Mouse (Mus musculus): ENCODE measurements around the gene Cd209f. TPM values are rescaled to one million over a fixed set of nuclear protein-coding genes. Genes with fewer than 3 reads are reported as not detected.

Cd209f gene
- polyA plus RNA-seq, 1 experiment: 5.7 TPM

Other genes with a start within 250 kb of the Cd209f start
- gene Cd209d, start 227.3 kb downstream of the Cd209f start, polyA plus RNA-seq (2012; rRNA removed): 0.20 and 1.1 TPM in 2 replicates
- gene Cd209b, start 179.0 kb downstream of the Cd209f start, polyA plus RNA-seq (2012; rRNA removed): 0.34 and 10.5 TPM in 2 replicates
- gene Cd209c, start 151.1 kb downstream of the Cd209f start, polyA plus RNA-seq (2012; rRNA removed): 0.16 and 0.58 TPM in 2 replicates
- 2.2 and 6.5 TPM in 2 replicates for gene Cd209g, start 28.3 kb upstream of the Cd209f start, polyA plus RNA-seq (2012; rRNA removed)
- 22.4 and 23.0 TPM in 2 replicates for gene Evi5l, start 60.7 kb upstream of the Cd209f start, polyA plus RNA-seq (2012; rRNA removed)
- 0.05 and 0.17 TPM in 2 replicates for gene Prr36, start 111.6 kb upstream of the Cd209f start, polyA plus RNA-seq (2012; rRNA removed)
- 0.45 and 0.48 TPM in 2 replicates for gene Lrrc8e, start 121.0 kb upstream of the Cd209f start, polyA plus RNA-seq (2012; rRNA removed)
- 32.0 and 32.2 TPM in 2 replicates for gene Map2k7, start 132.9 kb upstream of the Cd209f start, polyA plus RNA-seq (2012; rRNA removed)
- 1.3 and 3.3 TPM in 2 replicates for gene Gm49320, start 133.0 kb upstream of the Cd209f start, polyA plus RNA-seq (2012; rRNA removed)
- gene Tgfbr3l, start 142.4 kb upstream of the Cd209f start, polyA plus RNA-seq (2012; rRNA removed): 18.7 and 27.8 TPM in 2 replicates
- 36.7 and 36.9 TPM in 2 replicates for gene Snapc2, start 147.2 kb upstream of the Cd209f start, polyA plus RNA-seq (2012; rRNA removed)
- 6.8 and 7.8 TPM in 2 replicates for gene Ctxn1, start 153.4 kb upstream of the Cd209f start, polyA plus RNA-seq (2012; rRNA removed)
- gene Timm44, start 170.1 kb upstream of the Cd209f start, polyA plus RNA-seq (2012; rRNA removed): 88.1 and 91.9 TPM in 2 replicates
- gene Ccl25, start 219.4 kb upstream of the Cd209f start, polyA plus RNA-seq (2012; rRNA removed): 4.9 and 5.2 TPM in 2 replicates
- 26.4 and 35.9 TPM in 2 replicates for gene Elavl1, start 219.6 kb upstream of the Cd209f start, polyA plus RNA-seq (2012; rRNA removed)